Mouse (Mus musculus) hindbrain, embryonic 16.5 days (tissue): ENCODE results near the gene Mphosph6. TPM values are rescaled to one million over a fixed set of nuclear protein-coding genes. Genes with fewer than 3 reads are reported as not detected.

Experiments used
- ATAC-seq: fragments of 200-750 bp; cut with Nextera tagmentation; 2 replicates; pipeline ENCODE4 v1.8.0; 2017; ENCODE audit warnings: moderate TSS enrichment, moderate library complexity
- H3K27ac ChIP-seq: fragments of 300-500 bp; sonication (generic); 2 replicates; pipeline ENCODE4 v1.5.1; 2014; ENCODE audit warnings: low read depth, mild to moderate bottlenecking, control low read depth, low read length, moderate library complexity
- H3K27me3 ChIP-seq: fragments of 300-500 bp; sonication (generic); replicated peaks from 2 replicates; pipeline ENCODE4 v1.6.1; 2014; ENCODE audit warnings: low read length; ENCODE audit not compliant: control insufficient read depth, insufficient read depth
- H3K36me3 ChIP-seq: fragments of 300-500 bp; sonication (generic); 2 replicates; pipeline ENCODE4 v1.6.1; 2014; ENCODE audit warnings: mild to moderate bottlenecking, low read length, moderate library complexity, mixed read lengths; ENCODE audit not compliant: control insufficient read depth, insufficient read depth
- H3K4me1 ChIP-seq: fragments of 300-500 bp; sonication (generic); 2 replicates; pipeline ENCODE4 v1.6.1; 2014; ENCODE audit warnings: low read depth, low read length; ENCODE audit not compliant: control insufficient read depth, insufficient read depth
- H3K4me2 ChIP-seq: fragments of 300-500 bp; sonication (generic); 2 replicates; pipeline ENCODE4 v1.6.1; 2014; ENCODE audit warnings: mild to moderate bottlenecking, low read length, control low read depth, moderate library complexity
- H3K4me3 ChIP-seq: fragments of 300-500 bp; sonication (generic); 2 replicates; pipeline ENCODE4 v1.5.1; 2014; ENCODE audit warnings: mild to moderate bottlenecking, low read length, control low read depth, moderate library complexity
- H3K9ac ChIP-seq: fragments of 300-500 bp; sonication (generic); 2 replicates; pipeline ENCODE4 v1.6.1; 2014; ENCODE audit warnings: low read depth, mild to moderate bottlenecking, control low read depth, low read length, moderate library complexity
- H3K9me3 ChIP-seq: fragments of 300-500 bp; sonication (generic); 2 replicates; pipeline ENCODE4 v1.6.1; 2014; ENCODE audit warnings: mild to moderate bottlenecking, low read length, moderate library complexity; ENCODE audit not compliant: control insufficient read depth
- WGBS: fragments of 180-500 bp; shearing (Covaris S2); extraction: QIAGEN DNeasy Blood & Tissue Kit; methylation state at CpG from one replicate; pipeline ENCODE4 v1.1.7; 2014; 5-methylcytosine and 5-hydroxymethylcytosine counted together
- polyA plus RNA-seq: library from polyadenylated mRNA; unstranded; fragments of >200 nt; fragmentation: Nextera tagmentation; extraction: Ambion mirVana; gene quantifications from 2 replicates; pipeline ENCODE4 v1.2.1, GENCODE M21; 2015

Gene Mphosph6
- polyA plus RNA-seq, 1 experiment from 2014 or later = 31.4 TPM

DNA sequence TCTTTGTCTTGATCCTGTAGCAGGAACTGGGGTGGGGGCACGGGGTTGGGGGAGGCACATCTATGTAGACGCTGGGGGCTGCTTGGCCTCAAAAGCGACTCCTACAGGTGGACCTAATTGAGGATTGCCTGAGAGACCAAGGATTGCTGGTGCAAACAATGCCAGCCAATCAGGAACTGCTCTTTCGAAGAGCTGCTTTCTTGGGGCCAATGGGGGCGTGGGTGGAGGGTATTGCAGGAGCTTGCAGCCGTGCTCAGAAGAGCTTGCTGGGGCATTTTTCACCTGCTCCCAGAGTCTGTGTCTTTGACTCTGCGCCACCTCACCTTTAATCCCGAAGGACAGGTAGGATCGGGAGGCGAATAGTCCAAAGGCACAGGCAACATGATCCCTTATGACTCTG lies 26.1 kb downstream of the Mphosph6 start:
- WGBS = 51% methylated on average over 10 of the region's 10 CpGs
- Histone ChIP-seq H3K4me1 (no peaks in the 10 kb centered on the region), H3K4me3 (no peak overlapping the region), H3K9me3 (no peaks in the 10 kb centered on the region), H3K4me2 (no peak overlapping the region), H3K27me3 (no peaks in the 10 kb centered on the region), H3K9ac (no peak overlapping the region), H3K36me3 (no peaks in the 10 kb centered on the region), H3K27ac (no peak overlapping the region)
- ATAC-seq = no peak

DNA sequence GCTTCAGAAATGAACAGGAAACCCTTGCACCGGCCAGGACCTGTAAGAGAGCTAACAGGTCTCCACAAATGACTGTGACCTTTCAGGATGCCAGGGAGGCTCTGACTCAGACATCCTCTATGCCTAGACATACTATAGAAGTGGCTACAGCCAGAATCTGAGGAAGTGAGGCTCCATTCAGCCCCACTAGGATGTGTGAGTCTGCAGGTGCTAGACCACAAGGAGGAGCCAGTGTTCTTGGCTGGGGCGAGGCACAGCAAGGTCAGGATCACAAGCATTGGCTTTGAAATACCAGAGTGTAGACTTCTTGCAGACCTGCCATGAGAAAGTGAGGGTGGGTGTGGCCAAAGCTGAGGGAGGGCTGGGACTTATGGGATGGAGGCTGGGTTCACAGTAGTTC lies 29.1 kb downstream of the Mphosph6 start:
- 54% methylated on average over 2 of the region's 2 CpGs for WGBS
- no peak overlapping the region for H3K9ac ChIP-seq
- no peaks in the 10 kb centered on the region for H3K27me3 ChIP-seq
- no peaks in the 10 kb centered on the region for H3K36me3 ChIP-seq
- no peak overlapping the region for H3K4me2 ChIP-seq
- no peak for ATAC-seq
- no peak overlapping the region for H3K27ac ChIP-seq
- no peaks in the 10 kb centered on the region for H3K9me3 ChIP-seq
- H3K4me3 ChIP-seq = no peak overlapping the region
- H3K4me1 ChIP-seq = no peaks in the 10 kb centered on the region

DNA sequence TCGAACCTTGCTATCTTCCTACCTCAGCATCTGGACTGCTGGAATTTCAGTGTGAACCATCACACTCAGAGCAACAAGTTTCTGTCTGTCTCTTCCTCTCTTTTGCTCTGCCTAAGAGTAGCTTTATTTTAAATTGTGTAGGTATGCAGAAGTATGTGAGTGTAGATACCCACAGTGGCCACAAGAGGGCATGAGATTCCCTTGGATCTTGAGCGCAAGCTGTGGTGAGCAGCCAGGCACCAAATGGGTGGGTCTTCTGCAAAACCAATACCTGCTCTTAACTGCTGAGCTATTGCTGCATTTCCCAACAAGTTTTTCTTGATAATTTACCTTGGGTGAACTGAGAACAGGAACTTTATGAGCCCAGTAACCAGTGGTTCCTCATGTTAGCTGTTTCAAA lies 29.6 kb downstream of the Mphosph6 start:
- H3K36me3 ChIP-seq = no peaks in the 10 kb centered on the region
- H3K27ac ChIP-seq = no peak overlapping the region
- H3K4me1 ChIP-seq = no peaks in the 10 kb centered on the region
- H3K9ac ChIP-seq = no peak overlapping the region
- no peaks in the 10 kb centered on the region for H3K27me3 ChIP-seq
- no peak for ATAC-seq
- WGBS = 64% methylated on average over 2 of the region's 2 CpGs
- no peak overlapping the region for H3K4me3 ChIP-seq
- no peak overlapping the region for H3K4me2 ChIP-seq
- no peaks in the 10 kb centered on the region for H3K9me3 ChIP-seq

DNA sequence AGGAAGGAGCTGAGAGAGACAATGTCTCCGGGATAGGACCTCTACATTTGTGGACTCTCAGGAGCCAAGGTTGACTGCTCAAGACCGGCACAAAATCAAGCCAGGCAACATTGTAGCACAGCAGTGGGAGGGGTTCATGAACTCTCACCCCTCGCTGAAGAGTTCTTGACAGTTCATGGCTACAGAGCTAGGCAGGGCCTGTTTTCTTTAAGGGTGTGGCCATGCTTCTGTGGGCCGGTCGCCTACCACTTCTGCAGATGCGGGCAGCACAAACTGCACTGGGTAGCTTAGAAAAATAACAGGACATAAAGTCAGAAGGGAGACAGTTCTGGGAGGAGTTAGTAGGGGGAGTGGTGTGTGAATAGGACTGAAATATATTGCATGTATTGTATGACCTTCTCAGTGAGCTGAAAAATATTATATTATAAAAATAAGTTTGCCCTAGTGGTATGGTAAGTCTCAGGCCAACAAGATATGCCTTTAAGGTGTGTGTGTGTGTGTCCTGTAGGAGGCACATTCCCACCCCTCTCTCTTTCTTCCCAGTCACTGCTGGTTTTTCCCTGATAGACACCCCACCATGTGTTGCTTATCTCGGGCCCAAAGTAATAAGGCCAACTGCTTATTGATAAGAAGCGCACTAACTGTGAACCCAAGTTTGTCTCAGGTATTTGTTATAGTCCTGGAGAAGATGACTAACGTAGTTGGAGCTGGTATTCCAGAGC lies 30.5 kb downstream of the Mphosph6 start:
- no peaks in the 10 kb centered on the region for H3K9me3 ChIP-seq
- H3K4me2 ChIP-seq = no peak overlapping the region
- no peaks in the 10 kb centered on the region for H3K36me3 ChIP-seq
- H3K4me3 ChIP-seq = no peak overlapping the region
- no peaks in the 10 kb centered on the region for H3K4me1 ChIP-seq
- H3K27me3 ChIP-seq = no peaks in the 10 kb centered on the region
- H3K27ac ChIP-seq = no peak overlapping the region
- ATAC-seq = no peak
- WGBS = 85% methylated on average over 9 of the region's 9 CpGs
- H3K9ac ChIP-seq = no peak overlapping the region

DNA sequence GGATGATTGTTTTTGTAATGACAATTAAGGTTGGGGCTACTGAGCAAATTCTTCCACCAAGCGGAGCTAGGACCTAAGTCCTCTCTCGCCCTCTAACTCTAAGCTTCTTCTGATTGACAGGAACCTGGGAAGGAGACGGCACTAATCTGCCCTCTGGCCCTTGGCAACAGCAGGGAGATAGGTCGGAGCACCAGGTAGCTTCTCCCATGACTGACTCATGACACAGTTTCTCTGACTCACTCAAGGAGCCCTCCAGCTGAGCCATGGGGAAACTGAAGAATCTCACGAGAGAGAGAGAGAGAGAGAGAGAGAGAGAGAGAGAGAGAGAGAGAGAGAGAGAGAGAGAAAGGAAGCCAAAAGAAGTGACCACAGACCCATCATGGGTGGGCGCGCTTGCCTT lies 32.8 kb downstream of the Mphosph6 start:
- no peaks in the 10 kb centered on the region for H3K36me3 ChIP-seq
- H3K4me1 ChIP-seq = no peaks in the 10 kb centered on the region
- WGBS = 72% methylated on average over 7 of the region's 7 CpGs
- H3K27me3 ChIP-seq = no peaks in the 10 kb centered on the region
- no peak overlapping the region for H3K4me2 ChIP-seq
- no peak overlapping the region for H3K9ac ChIP-seq
- H3K9me3 ChIP-seq = no peaks in the 10 kb centered on the region
- ATAC-seq = no peak
- H3K4me3 ChIP-seq = no peak overlapping the region
- no peak overlapping the region for H3K27ac ChIP-seq

DNA sequence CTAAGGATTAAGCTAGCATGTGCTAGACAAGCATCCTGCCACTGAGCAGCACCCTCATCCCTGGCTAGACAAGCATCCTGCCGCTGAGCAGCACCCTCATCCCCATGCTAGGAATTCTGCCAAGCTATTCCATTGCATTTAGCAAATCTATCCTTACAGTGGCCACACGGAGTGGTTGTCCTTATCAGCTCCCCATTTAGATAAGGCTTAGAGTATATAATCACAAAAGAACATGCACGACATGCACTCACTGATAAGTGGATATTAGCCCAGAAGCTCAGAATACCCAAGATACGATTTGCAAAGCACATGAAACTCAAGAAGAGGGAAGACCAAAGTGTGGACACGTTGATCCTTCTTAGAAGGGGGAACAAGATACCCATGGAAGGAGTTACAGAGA lies 35.8 kb downstream of the Mphosph6 start:
- no peak overlapping the region for H3K4me2 ChIP-seq
- WGBS = 81% methylated on average over 5 of the region's 5 CpGs
- ATAC-seq = no peak
- no peaks in the 10 kb centered on the region for H3K36me3 ChIP-seq
- H3K27me3 ChIP-seq = no peaks in the 10 kb centered on the region
- no peaks in the 10 kb centered on the region for H3K4me1 ChIP-seq
- H3K9me3 ChIP-seq = no peaks in the 10 kb centered on the region; the same call in 1 of the 2 replicates
- no peak overlapping the region for H3K4me3 ChIP-seq
- no peak overlapping the region for H3K9ac ChIP-seq
- H3K27ac ChIP-seq = no peak overlapping the region

DNA sequence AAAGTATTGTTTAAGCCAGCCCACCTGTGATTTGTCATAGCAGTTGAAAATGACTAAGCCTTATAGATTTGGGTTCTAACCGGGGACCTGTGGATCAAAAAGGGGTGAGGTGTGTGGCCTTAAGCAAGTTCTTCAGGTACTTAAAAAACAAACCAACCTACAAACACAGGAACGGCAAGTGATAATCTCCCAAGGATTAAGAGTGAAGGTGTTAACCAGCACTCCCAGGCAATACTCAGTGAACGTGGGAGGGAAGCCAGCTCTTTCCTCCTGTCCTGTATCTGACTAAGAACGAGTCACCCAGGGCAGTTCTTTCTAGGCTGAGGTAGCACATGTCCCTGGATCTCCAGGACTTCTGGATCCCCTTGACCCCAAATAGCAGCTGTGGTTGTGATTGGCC lies 37.1 kb downstream of the Mphosph6 start:
- Histone ChIP-seq H3K27ac (no peak overlapping the region), H3K27me3 (no peaks in the 10 kb centered on the region), H3K4me3 (no peak overlapping the region), H3K9me3 (no peaks in the 10 kb centered on the region; the same call in 1 of the 2 replicates), H3K36me3 (no peaks in the 10 kb centered on the region), H3K4me2 (no peak overlapping the region), H3K4me1 (no peaks in the 10 kb centered on the region), H3K9ac (no peak overlapping the region)
- ATAC-seq = no peak
- 82% methylated on average over 4 of the region's 4 CpGs for WGBS

DNA sequence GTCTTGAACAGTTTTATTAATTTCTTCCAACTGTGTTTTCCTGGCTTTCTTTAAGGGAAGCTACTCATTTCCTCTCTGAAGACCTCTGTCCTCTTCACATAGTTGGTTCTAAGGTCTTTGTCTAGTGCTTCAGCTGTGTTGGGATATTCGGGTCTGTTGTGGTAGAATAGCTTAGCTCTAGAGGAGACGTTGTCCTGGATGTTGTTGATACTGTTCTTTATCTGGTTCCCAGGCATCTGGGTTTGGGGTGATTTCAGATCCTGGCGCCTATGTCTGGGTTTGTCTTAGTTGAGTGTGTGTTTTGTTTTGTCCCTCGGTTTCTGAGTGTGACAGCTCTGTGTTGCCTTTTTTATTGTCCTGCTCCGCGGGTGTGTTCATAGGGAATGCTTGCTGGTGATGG lies 39.0 kb downstream of the Mphosph6 start:
- no peak for ATAC-seq
- H3K27me3 ChIP-seq = no peaks in the 10 kb centered on the region
- 84% methylated on average over 6 of the region's 6 CpGs for WGBS
- H3K27ac ChIP-seq = no peak overlapping the region
- H3K9me3 ChIP-seq = no peaks in the 10 kb centered on the region; the same call in 1 of the 2 replicates
- H3K9ac ChIP-seq = no peak overlapping the region
- H3K4me3 ChIP-seq = no peak overlapping the region
- H3K4me1 ChIP-seq = no peaks in the 10 kb centered on the region
- H3K36me3 ChIP-seq = no peaks in the 10 kb centered on the region
- H3K4me2 ChIP-seq = no peak overlapping the region

DNA sequence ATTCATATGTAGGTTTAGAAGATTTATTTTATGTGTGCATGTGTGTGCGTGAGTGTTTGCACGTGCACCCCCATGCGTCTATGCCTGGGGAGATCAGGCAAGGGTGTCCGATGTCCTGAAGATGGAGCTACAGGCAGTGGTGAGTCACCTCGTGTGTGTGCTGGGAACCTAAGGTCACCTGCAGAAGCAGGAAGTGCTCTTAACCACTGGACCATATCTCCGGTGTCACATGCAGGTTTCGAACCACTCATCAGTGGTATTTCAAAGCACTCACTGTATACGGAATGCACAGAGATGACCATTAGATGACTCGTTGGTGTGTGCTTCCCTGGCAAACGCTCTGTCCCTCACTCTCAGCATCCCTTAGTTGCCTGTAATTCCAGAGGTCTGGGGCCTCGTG lies 43.8 kb downstream of the Mphosph6 start:
- no peaks in the 10 kb centered on the region for H3K27me3 ChIP-seq
- H3K4me1 ChIP-seq = no peaks in the 10 kb centered on the region
- H3K27ac ChIP-seq = no peak overlapping the region
- H3K9ac ChIP-seq = no peak overlapping the region
- no peak for ATAC-seq
- WGBS = 83% methylated on average over 11 of the region's 11 CpGs
- no peaks in the 10 kb centered on the region; the same call in 1 of the 2 replicates for H3K9me3 ChIP-seq
- H3K36me3 ChIP-seq = no peaks in the 10 kb centered on the region
- no peak overlapping the region for H3K4me2 ChIP-seq
- H3K4me3 ChIP-seq = no peak overlapping the region
